Mouse (Mus musculus): ENCODE measurements at regions not wholly inside any gene's neighbourhood (a gene's known extent, or its start where the extent isn't known, plus 50 kb on each side); places are given as distances from the start of the nearest gene placed in this dataset.
A peak's percentile ranks its signal among the peaks of the same experiment; 100 is the strongest.

- TF ChIP-seq CTCF (IDR thresholded peaks at IDR 0.05; ENCODE audit: low read depth), result no peak
- H3K4me1 ChIP-seq (ENCODE audit: insufficient read depth, low read length), result no peaks in the 10 kb centered on the region
- ATAC-seq, result no peak
Measured at GRCm38 (mm10) chr8:93701391-93701790, 108.4 kb upstream of the Gnao1 start.

GRCm38 (mm10) chr8:93712066-93712706, 97.6 kb upstream of the Gnao1 start:
- no peak overlapping the region for H3K4me2 ChIP-seq (ENCODE audit: low read depth, low read length)
- H3K4me1 ChIP-seq (ENCODE audit: insufficient read depth, low read length), result no peaks in the 10 kb centered on the region
- no peaks in the 10 kb centered on the region for H3K27me3 ChIP-seq (ENCODE audit: insufficient read depth, low read length)
- no peak overlapping the region for H3K4me3 ChIP-seq (ENCODE audit: low read length)
- H3K27ac ChIP-seq, result no peak overlapping the region
- H3K9ac ChIP-seq (replicated peaks; ENCODE audit: low read length), result no peak overlapping the region
- no peaks in the 10 kb centered on the region for H3K9me3 ChIP-seq (ENCODE audit: low read length)
- DNase-seq (ENCODE audit: low spot score) (no peak), ATAC-seq (no peak)
- no peaks in the 10 kb centered on the region for H3K36me3 ChIP-seq (ENCODE audit: insufficient read depth, low read length)
- WGBS, result 92% methylated on average over 3 of the region's 3 CpGs
- no peak for TF ChIP-seq CTCF (IDR thresholded peaks at IDR 0.05; ENCODE audit: low read depth)

More at GRCm38 (mm10) chr8:93701391-93701790, 108.4 kb upstream of the Gnao1 start:
- Histone ChIP-seq H3K9me3 (ENCODE audit: low read length) (no peaks in the 10 kb centered on the region), H3K4me3 (ENCODE audit: low read length) (no peak overlapping the region), H3K27me3 (ENCODE audit: insufficient read depth, low read length) (no peaks in the 10 kb centered on the region), H3K4me2 (ENCODE audit: low read depth, low read length) (no peak overlapping the region), H3K36me3 (ENCODE audit: insufficient read depth, low read length) (no peaks in the 10 kb centered on the region), H3K27ac (no peak overlapping the region), H3K9ac (replicated peaks; ENCODE audit: low read length) (no peak overlapping the region)
- 83% methylated on average over 3 of the region's 3 CpGs for WGBS
- no peak for DNase-seq (ENCODE audit: low spot score)

GRCm38 (mm10) chr8:93713221-93713620, 96.5 kb upstream of the Gnao1 start:
- DNase-seq (ENCODE audit: low spot score) (no peak), ATAC-seq (no peak)
- Histone ChIP-seq H3K4me3 (ENCODE audit: low read length) (no peak overlapping the region), H3K4me2 (ENCODE audit: low read depth, low read length) (no peak overlapping the region), H3K27ac (no peak overlapping the region), H3K4me1 (ENCODE audit: insufficient read depth, low read length) (no peaks in the 10 kb centered on the region), H3K9me3 (ENCODE audit: low read length) (no peaks in the 10 kb centered on the region), H3K36me3 (ENCODE audit: insufficient read depth, low read length) (no peaks in the 10 kb centered on the region), H3K27me3 (ENCODE audit: insufficient read depth, low read length) (no peaks in the 10 kb centered on the region), H3K9ac (replicated peaks; ENCODE audit: low read length) (no peak overlapping the region)
- no peak for TF ChIP-seq CTCF (IDR thresholded peaks at IDR 0.05; ENCODE audit: low read depth)
- 80% methylated on average over 2 of the region's 2 CpGs for WGBS

- Histone ChIP-seq H3K27me3 (ENCODE audit: insufficient read depth, low read length) (no peaks in the 10 kb centered on the region), H3K36me3 (ENCODE audit: insufficient read depth, low read length) (no peaks in the 10 kb centered on the region), H3K4me1 (ENCODE audit: insufficient read depth, low read length) (peaks cover 9% of the 10 kb centered on the region), H3K4me3 (ENCODE audit: low read length) (no peak overlapping the region), H3K27ac (no peak overlapping the region), H3K9me3 (ENCODE audit: low read length) (no peaks in the 10 kb centered on the region), H3K9ac (replicated peaks; ENCODE audit: low read length) (no peak overlapping the region), H3K4me2 (ENCODE audit: low read depth, low read length) (no peak overlapping the region)
- ATAC-seq (no peak), DNase-seq (ENCODE audit: low spot score) (peak; percentile 29)
- TF ChIP-seq CTCF (IDR thresholded peaks at IDR 0.05; ENCODE audit: low read depth), result no peak
- 76% methylated on average over 15 of the region's 15 CpGs for WGBS
Measured at GRCm38 (mm10) chr8:93724896-93725489, 84.8 kb upstream of the Gnao1 start.

- no peak for TF ChIP-seq CTCF (IDR thresholded peaks at IDR 0.05; ENCODE audit: low read depth)
- Histone ChIP-seq H3K4me3 (ENCODE audit: low read length) (no peak overlapping the region), H3K27ac (peak overlapping the region; percentile 2; the same call in 1 of the 2 replicates), H3K4me2 (ENCODE audit: low read depth, low read length) (no peak overlapping the region), H3K9me3 (ENCODE audit: low read length) (no peaks in the 10 kb centered on the region), H3K9ac (replicated peaks; ENCODE audit: low read length) (no peak overlapping the region), H3K36me3 (ENCODE audit: insufficient read depth, low read length) (no peaks in the 10 kb centered on the region), H3K27me3 (ENCODE audit: insufficient read depth, low read length) (no peaks in the 10 kb centered on the region), H3K4me1 (ENCODE audit: insufficient read depth, low read length) (peaks cover 12% of the 10 kb centered on the region)
- DNase-seq (ENCODE audit: low spot score), result peak; percentile 59
- ATAC-seq, result 0 out of 2 replicates have a peak, but pooled peaks have one; percentile 40
- WGBS, result 38% methylated on average over 15 of the region's 15 CpGs
Measured at GRCm38 (mm10) chr8:93729124-93729930, 80.4 kb upstream of the Gnao1 start.

- Histone ChIP-seq H3K9me3 (ENCODE audit: low read length) (no peaks in the 10 kb centered on the region), H3K4me1 (ENCODE audit: insufficient read depth, low read length) (peaks cover 12% of the 10 kb centered on the region), H3K27me3 (ENCODE audit: insufficient read depth, low read length) (no peaks in the 10 kb centered on the region), H3K27ac (no peak overlapping the region), H3K36me3 (ENCODE audit: insufficient read depth, low read length) (no peaks in the 10 kb centered on the region), H3K9ac (replicated peaks; ENCODE audit: low read length) (no peak overlapping the region), H3K4me3 (ENCODE audit: low read length) (no peak overlapping the region), H3K4me2 (ENCODE audit: low read depth, low read length) (no peak overlapping the region)
- TF ChIP-seq CTCF (IDR thresholded peaks at IDR 0.05; ENCODE audit: low read depth), result no peak
- WGBS, result 61% methylated on average over 14 of the region's 14 CpGs
- ATAC-seq (no peak), DNase-seq (ENCODE audit: low spot score) (no peak)
Measured at GRCm38 (mm10) chr8:93730738-93731700, 78.7 kb upstream of the Gnao1 start.
